Mouse (Mus musculus) heart, postnatal 4 days (tissue): ENCODE results near the gene Il6ra. TPM values are rescaled to one million over a fixed set of nuclear protein-coding genes. Genes with fewer than 3 reads are reported as not detected.

ENCODE experiments used
- DNase-seq: peaks from one replicate; pipeline ENCODE4 v3.0.0; 2021
- total RNA-seq, 2 experiments: library from RNA; stranded (reverse); gene quantifications; 2 replicates each; pipeline ENCODE4 v1.2.3; 2021

The Il6ra gene
- total RNA-seq, 2 experiments from 2014 or later, result 1.5 to 2.0 TPM

DNA sequence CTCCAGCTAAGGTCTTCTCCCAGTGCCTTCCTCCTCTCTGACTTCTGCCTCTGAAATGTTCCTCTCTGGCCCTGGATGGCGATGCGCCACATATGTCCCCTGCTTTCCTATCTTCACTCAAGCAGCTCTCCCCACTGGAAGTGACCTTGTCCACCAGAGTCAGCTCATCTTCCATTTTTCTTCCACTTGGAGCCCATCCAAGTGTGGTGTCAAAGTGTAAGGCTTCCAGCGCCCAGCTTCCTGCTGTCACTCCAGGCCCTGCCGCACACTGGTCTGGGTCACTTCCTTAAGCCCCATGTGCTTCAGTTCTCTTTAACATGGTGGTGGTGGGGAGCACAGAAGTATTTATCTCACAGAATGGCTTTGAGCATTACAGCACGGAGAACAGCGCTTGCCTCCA is 65.4 kb downstream of the Il6ra start:
- peak; percentile 48 for DNase-seq

DNA sequence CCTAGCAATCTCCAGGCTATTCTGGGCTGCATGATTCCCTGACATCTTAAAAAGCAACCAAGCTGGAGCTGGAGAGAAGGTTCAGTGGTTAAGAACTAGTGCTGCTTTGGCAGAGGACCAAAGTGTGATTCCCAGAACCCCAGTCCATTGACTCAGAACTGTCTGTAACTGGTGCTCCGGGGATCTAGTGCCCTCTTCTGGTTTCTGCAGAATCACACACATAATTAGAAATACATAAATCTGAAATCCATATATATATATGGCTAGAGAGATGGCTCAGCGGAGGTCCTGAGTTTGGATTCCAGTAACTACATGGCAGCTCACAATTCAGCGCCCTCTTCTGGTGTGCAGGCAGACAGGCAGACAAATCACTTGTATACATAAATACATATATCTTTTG is 65.9 kb downstream of the Il6ra start:
- no peak for DNase-seq

DNA sequence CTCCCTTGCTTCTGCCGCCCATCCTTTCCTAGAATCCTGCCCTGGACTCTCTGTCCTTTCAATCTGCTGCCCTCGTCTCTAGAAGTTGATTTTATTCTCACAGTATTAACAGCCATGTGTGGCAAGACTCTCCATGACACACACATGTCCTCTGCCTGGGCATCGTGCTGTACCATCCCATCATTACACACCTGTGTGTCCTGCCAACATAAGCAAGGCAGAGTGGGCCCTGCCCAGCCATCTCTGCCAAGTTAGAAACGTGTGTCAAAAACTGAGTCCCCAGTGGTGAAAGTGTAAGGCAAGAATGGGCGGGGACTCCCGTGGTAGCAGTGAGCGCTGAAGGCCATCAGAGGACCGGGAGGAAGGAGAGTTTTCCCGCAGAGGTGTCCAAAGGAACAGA is 67.2 kb downstream of the Il6ra start:
- no peak for DNase-seq

DNA sequence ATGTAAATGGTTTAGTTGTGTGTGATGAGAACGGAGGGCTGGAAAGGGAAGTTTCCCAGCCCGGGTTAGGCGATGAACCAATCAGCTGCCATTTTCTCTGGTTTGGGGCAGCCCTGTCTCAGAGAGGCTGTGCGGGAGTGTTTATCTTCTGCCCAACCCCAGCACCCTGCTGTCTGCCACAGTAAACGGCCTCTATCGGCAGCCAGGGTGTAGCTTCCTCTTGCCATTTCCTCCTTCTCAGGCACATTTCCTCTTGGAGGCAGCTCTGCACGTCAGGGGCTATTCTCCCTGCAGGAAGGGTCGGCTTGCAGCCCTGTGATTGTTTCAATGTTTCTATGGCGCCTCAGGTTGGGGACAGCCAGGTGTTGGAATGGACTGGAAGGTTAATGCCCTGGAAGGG is 69.8 kb downstream of the Il6ra start:
- peak; percentile 50 for DNase-seq

DNA sequence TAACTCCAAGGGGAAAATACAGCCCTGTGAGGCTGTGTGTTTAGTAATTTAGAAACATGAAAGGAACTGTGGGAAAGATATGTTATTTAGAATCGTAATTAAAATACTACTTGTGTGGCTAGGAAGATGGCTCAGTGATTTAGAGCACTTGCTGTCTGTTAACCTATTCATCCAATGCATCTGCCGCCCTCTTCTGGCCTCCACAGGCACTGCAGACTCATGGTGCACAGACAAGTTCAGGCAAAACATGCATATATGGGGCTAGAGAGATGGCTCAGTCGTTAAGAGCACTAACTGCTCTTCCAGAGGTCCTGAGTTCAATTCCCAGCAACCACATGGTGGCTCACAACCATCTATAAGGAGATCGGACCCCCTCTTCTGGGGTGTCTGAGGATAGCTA is 70.7 kb downstream of the Il6ra start:
- peak; percentile 62 for DNase-seq

DNA sequence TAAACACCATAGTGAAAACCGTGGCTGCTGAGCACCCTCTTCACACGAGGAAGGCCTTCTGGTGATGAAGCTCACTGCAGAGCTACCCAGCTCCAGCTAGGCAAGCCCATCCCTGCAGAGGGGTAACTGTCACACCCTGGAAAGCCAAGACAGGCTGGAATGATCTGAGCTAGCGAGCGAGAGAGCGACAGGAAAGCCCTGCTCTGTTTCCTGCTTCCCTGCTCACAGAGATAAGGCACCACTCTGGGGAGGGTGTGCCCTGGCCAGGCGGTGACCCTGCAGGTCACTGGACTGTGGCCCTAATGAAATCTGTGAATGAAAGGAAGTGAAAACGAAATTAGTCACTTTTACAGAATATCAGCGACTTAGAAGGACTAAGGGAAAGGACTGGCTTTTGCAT is 77.6 kb downstream of the Il6ra start:
- peak; percentile 52 for DNase-seq

DNA sequence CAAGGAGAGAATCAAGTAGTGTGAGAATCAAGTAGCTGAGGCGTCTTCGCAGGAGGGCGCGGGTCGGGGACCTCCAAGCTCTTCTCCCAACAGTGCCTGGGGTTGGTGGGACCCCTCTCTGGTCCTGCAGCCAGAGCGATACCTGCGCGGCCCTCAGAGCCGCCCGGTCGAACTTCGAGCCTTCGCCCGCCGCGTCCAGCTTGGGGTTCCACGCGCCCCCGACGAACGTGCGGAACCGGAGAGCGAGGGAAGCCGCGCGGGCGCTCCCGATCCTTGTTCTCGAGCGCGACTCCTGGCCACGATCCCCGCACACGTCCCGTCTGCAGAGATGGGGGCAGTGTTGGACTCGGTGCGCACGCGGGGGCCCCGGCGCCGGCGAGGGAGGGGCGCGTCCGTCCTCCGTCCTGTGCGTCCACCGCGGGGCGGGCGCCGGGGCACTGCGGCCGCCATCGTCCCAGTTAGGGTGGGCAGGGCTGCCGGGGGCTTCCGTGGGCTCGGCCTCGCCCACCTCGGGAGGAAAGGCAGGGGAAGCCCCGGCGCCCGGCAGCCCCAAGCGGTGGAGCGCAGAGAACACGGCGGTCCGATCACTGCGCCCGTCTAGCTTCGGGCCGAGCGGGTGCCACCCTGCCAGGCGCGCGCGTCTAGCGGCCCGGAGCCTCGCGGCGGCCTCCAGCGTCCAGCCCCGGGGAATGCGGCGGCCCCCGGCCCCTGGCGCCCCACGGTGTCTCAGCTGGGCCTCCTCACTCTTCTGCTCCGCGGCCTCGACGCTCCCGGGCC is 82.0 kb downstream of the Il6ra start, which contains the start of gene She:
Gene She (plus strand): TSS at position 556 of the 777 bp plus-strand sequence.
- peak; percentile 59 for DNase-seq

DNA sequence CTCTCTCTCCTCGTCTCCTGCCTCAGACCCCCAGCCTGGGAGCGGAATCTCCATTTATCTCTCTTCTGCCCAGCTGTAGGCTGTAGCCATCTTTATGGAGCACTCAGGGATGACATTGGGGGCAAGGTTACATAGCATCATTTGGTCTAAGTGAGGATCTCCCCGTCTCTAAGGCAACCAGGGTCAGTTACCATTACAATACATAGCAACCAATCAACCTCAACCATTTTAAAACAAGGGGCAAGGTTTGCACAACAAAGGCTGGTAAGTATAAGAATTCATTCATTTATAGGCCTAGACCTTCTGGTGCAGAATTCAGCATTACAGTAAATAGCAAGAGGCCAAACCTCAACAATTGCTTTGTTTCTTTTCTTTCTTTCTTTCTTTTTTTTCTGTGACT is 86.7 kb downstream of the Il6ra start:
- no peak for DNase-seq

DNA sequence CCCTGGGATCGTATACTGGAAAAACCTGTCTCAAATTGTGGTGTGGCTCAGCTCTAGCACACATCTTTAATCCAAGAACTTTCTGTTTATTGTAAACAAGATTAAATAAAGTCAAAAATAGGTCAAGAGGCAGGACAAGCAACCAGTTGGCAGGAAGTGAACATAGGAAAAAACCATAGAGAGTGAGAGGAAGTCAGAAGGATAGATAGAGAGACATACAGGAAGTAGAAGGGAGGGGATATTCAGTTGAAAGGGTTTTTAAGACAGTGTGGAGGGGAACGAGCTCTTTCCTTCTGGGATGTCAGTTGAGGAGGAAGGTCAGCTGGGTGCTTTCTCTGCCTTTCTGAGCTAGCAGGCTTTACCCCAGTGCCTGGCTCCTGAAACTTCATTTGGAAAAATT is 89.4 kb downstream of the Il6ra start:
- DNase-seq, result no peak

DNA sequence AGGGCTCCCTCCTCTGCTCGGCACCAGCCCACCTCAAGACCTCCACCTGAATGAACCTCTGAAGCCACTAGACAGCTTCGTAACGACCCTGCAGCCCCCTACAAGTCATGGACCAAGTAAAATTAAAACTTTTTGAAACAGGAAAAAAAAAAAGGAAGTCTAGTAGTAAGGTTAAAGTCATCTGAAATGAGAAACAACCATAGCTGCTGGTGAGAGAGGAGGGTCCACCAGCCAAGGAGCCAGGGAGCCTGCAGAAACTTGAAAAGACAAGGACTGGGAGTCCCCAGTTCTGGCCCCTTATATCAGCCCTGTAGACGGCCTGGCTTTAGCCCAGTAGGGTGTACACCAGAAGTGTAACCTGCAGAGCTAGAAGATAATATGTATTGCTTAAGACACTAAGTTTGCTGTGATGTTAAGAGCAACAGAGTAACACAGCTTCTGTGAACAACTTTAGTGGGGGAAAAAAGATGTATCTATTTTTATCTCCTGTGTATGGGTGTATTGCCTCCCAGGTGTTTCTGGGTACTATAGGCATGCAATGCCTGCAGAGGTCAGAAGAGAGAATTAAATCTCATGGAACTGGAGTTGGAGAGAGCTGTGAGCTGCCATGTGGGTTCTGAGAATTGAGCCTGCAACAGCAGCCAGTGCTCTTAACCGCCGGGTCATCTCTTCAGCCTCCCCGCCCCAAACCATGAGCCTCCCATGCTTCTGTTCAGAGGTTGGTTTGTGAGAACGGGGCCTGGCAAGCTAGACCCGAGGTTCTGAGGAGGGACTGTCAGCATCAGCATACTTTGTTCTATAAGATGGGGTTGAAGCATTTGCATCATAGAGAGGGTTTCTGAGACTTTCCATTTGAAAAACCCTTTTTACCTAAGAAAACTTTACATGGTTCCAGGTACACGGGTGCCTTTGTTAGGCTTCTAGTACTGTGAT is 91.2 kb downstream of the Il6ra start:
- no peak for DNase-seq

DNA sequence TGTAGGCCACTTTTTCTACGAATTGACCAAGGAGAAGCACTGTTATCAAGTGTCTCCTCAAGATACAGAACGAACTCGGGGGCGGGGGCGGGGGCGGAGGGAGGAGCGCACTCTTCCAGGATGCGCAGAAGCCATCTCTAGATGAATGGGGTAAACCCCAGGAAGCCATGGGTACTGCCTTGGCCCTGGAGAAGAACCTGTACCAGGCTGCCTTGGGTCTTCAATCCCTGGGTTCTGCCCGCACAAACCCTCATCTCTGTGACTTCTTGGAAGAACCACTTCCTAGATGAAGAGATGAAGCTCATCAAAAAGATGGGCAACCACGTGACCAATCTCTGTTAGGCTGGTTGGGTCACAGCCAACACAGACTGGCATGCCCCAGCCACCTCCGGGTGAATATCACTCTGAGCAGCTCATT is 91.9 kb downstream of the Il6ra start:
- no peak for DNase-seq

DNA sequence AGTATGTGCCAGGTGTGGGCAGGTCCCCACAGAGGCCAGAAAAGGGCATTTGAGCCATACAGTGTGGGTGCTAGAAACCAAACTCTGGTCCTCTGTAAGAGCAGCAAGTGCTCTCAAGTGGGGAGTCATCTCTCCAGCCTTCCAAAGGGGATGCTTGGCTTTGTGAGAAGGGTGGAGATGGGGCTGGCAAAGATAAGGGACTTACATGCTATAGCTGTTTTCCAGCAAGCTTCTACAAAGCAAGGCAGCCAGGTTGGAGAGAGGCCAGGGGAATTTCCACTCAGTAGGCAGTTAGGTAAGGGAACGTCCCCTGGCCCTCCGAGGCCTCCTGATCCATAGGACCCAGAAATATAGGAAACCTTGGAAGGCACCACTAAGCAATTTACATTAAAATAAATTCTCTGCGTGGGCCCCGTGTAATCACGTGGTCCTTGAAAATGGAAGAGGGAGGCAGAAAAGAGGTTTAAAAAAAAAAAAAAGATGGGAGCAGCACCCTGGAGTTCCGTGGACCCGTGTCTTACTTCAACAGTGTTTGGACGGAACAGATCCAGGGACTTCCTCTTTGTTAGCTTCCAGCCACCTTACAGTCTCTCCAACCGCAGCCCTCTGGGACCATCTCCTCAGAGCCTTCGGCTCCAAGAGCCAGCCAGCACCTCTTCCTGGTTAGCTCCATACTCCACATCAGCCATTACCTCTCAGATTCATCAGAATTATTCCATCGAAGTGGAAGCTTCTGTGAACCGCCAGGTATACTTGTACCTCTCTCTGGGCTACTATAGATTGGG is 92.5 kb downstream of the Il6ra start:
- no peak for DNase-seq

DNA sequence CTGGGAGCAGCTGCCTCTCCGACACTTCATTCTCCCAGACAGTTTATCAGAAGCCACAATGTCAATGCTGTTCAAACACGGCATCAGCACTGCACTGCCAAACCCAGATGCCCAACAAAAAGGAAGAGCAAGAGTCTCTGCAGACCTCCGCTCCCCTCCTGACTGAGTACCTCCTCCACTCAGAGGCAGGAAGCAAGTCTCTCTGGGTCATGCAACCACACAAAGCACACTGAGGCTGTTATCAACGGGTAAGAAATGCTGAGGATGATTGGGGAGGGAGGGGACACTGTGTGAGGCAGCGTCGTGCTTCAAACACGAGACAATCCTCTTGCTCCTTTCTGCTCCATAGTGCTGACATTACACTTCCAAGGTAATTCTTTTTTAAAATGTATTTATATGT is 93.1 kb downstream of the Il6ra start:
- no peak for DNase-seq

DNA sequence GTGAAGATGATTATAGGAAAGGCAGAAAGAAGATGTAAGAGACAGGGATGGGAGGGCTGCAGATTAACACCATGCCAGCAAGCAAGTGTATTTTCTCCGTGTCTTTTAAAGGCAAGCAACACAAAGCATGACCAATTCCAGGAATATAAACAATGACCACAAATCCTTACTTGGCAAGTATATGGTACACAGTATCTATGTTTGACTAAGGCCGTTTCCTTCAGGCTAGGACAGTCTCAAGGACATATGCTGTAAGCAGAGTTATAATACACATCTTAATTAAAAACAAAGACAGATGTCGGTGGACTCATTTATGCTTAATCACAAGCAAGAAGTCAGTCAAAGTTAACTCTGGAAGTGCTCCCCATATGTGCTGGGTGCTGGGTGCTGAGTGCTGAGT is 94.4 kb downstream of the Il6ra start:
- DNase-seq, result no peak

DNA sequence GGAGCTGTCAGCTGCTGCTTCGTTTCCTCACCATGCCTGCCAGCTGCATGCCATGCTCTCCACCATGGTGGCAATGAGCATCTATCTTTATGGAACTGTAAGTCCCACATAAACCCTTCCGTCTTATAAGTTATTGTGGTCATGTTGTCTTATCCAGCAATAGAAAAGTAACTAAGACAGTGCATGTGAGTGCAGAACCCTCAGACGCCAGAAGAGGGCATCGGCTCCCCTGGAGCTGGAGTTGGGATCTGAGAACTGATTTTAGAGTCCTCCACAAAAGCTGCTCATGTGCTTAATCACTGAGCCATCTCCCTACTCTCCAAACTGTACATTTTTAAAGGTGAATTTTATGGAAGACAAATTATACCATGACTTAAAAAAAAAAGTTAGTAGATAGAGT is 95.9 kb downstream of the Il6ra start:
- DNase-seq, result peak; percentile 69

Other genes starting within 250 kb of the Il6ra start
- gene Adar, start 198.2 kb downstream of the Il6ra start, total RNA-seq, result 10 to 100 TPM; 20.4 to 21.5 TPM
- under 1 TPM; 0.09 to 0.17 TPM for gene Chrnb2, start 148.6 kb downstream of the Il6ra start, total RNA-seq
- gene Ube2q1, start 139.6 kb downstream of the Il6ra start, total RNA-seq, result 10 to 100 TPM; 37.9 to 40.0 TPM
- gene She, start 81.8 kb downstream of the Il6ra start, total RNA-seq, result 10 to 100 TPM; 23.5 to 23.8 TPM
- gene Atp8b2, start 50.3 kb upstream of the Il6ra start, total RNA-seq, result 10 to 100 TPM; 51.4 to 59.6 TPM
- 10 to 100 TPM; 39.0 to 44.5 TPM for gene Hax1, start 85.6 kb upstream of the Il6ra start, total RNA-seq
- 10 to 100 TPM; 56.4 to 66.5 TPM for gene 4933434E20Rik, start 138.4 kb upstream of the Il6ra start, total RNA-seq
- gene Ubap2l, start 139.4 kb upstream of the Il6ra start, total RNA-seq, result 100 to 1,000 TPM; 160 to 164 TPM
- gene Tpm3, start 159.5 kb upstream of the Il6ra start, total RNA-seq, result 100 to 1,000 TPM; 127 to 134 TPM
- under 1 TPM; 0.12 to 0.23 TPM for gene Nup210l, start 190.9 kb upstream of the Il6ra start, total RNA-seq